Mouse (Mus musculus) yolk sac, embryonic 10.5 days (tissue): ENCODE measurements around the gene Btaf1.

Experiments used
- DNase-seq: peaks from one replicate; pipeline ENCODE4 v3.0.0-alpha.2; 2017; ENCODE audit warnings: low spot score

Btaf1 gene

DNA sequence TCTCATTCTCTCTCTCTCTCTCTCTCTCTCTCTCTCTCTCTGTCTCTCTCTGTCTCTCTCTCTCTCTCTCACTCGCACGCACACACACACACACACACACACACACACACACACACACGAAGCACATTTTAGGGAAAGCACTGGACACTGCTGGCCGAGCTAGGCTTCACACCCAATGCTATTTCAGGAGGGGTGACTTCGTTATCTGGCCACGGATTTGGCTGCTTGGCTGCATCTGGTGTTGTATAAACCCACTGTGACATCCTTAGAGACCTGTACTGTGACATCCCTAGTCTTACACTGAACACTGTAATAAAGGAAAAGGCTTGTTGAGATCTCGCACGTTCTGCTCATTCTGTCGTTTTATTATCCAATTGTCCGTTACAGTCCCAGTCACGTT lies 95.1 kb downstream of the Btaf1 start:
- no peak for DNase-seq

DNA sequence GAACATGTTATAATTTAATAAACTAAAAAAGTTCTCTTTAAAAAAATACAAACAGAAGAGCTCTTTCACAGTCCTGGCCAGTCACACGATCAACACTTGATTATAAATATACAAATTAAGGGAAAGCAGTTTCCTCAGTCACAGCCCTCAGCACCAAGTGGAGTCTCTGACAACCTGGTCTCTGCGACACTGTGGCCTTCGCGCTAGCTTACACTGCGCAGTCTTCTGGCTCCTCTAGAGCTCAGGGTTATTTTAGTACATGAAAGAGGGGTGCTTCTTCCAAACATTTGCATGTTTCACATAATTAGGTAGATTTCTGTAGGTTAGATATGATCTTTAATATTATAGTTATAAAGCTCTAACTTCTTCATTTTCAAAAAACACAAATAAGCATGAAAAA lies 96.3 kb downstream of the Btaf1 start:
- no peak for DNase-seq

DNA sequence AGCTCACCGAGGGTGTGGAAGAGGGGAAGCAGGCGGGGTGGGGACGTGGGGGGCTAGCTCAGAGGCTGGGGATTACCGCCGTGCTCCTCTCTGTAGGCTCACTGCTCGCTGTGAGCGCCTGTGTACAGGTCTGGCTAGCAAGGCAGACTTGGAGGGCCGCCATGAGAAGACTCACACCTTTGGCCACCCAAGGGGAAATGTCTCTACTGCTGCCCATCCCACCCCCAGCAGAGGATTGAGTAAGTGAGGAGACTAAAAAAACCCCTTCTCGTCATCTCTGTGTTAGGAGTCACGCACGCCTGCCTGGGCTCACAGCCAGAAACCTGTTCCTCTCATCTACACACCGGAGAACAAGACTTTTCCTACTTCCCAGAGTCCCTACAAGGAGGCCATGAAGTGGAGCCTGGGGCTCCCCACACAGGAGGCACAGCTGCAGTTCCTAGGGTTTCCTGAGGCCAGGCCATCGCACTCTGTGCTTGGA lies 100.0 kb downstream of the Btaf1 start:
- no peak for DNase-seq

DNA sequence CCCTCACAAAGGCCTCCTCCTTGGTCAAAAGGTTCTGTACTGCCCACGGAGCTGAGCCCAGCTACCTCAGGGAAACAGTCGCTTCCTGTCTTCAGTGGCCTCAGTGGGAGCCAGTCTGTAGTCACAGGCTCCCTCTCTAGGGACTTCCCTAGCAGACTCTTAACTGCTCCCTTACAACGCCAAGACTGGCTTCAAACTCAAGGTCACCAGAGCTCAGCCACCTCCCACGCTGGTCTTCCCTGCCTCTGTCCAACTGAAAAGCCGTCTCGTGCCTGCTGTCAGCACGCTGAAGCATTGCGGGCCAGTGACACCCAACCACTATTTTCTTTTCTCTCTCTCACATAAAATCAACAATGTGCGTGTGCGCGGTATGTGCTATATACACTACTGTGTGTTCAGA lies 100.5 kb downstream of the Btaf1 start:
- DNase-seq = no peak

DNA sequence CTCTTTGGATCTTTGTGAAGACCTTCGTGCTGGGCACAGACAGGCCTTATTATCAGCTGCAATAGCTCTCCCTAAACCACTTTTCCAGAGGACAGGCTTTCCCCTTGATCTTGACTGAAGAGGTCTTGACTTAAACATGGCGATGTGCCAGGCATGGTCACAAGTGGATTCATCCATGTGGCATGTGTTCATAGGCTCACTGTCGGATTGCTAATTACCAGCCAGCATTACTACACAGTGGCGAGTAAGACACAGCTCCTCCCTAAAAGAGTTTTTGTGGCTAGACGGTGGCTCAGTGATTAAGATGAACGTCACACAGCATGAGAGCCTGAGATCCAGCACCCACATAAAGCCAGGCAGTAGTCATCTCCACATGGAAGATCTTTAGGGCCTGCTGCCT lies 103.9 kb downstream of the Btaf1 start:
- no peak for DNase-seq

DNA sequence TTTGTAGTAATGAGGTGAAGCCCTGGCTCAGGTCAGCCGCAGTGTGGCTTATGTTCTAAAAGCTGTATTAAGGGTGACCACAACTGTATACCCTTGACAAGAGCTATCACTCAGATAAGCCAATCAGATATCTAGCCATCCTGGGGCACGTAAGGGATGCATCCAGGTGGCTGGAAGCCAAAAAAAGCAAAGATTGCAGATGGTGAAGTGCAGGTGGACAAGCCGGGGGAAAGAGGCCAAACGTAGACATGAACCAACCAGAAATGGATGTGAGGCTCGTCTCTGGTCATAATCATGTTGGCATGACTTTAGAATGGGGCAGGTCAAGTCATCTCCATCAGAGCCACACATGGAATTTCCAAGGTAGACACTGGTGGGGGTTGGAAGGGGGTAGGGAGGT lies 105.6 kb downstream of the Btaf1 start:
- no peak for DNase-seq

DNA sequence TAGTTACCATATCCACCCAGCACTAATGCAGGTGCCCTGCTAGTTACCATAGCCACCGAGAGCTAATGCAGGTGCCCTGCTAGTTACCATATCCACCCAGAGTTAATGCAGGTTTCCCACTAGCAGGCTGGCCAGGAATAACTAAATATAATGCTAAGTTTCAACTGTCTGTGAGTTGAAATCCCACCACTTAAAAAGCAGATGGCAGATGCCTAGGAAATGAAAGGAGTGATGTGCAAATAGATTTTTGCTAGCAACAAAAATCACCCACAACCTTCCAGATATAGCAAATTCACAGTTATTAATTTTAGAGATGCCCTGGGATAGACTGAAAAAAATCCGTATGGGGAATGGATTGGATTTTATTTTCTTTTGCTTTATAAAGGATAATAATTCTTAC lies 106.5 kb downstream of the Btaf1 start:
- DNase-seq = no peak

DNA sequence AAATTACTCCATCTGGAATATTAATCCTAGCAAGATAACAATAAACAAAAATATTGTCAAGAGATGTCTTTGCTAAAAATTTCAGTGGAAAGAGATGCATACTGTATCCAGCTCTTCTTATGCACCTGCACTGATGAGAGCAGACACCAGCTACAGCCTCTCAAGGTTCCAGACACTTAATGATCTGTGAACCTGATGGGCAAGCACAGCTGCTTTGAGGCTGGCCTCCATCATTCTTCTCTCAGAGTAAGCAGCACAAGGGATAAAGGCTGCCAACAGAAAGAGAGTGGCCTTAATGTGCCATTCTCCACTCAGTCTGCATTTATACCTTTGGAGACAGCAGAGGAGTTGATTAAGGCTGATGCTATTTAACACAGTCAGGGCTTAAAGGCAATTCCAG lies 115.0 kb downstream of the Btaf1 start:
- DNase-seq = no peak

DNA sequence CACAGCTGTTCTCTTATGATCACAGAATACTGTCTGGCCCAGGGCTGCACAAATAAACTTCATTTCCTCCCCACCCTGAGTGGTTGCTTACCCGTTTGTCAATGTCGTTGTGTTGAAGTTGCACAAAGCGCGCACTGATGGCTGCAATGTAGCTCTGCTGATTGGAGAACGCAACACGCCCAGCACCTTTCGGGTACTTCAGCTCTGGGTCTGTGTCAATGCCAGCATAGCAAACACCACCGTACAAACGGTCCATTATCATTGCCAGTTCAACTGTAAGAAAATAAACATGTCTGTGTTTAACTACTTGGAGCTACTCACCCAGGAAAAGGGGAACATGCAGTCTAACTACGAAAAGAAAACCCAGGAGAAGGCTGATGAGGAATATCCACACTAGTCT lies 118.6 kb downstream of the Btaf1 start:
- DNase-seq = no peak

DNA sequence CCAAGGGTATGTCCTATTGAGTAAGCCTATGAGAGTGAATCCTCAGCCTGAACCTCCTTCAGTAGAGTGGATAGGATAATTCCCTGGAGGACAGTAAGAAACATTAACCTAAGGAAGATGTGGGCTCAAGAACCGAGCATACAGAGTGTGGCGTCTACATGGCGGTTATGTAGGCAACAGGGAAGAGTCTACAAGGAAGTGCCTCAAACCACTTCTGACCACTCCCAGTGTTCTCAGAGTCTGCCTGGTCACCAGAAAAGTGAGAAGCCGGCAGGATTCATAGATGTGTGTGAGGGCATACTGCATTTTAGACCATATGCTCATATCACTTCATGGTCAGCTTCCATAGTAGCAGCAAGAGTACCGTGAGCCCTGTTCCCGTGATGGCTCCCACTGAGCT lies 122.6 kb downstream of the Btaf1 start:
- no peak for DNase-seq

DNA sequence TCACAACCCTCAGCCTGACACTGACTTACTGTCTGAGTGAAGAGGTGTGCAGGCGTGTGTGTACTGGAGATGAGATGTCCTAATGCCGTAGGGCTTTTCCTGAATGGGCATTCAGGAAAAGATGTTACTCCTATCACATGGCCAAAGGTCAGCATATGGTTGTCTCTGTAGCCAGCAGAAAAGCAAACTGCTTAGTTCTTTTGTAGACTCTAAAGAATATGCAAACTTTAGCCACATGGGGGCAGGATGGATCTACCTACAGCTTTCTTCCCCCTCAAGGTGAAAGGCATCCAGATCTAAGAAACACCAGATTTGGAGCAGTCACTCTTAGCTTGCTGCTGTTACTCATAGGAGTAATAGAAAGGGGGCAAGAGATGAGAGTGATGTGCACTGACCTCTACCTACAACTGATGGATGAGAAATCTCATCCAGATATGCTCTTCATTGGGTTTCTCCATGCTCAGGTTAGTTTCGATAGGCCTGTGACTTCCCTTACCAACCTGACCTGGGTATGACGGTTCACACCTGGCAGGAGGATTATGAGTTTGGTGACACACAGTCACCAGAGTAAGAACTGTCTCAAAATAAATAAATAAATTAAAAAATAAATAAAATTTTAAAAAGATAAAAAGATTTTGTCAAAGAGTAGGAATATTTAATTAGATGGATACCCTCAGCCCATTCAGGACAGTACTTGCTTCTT lies 124.9 kb downstream of the Btaf1 start:
- peak; percentile 61 for DNase-seq

DNA sequence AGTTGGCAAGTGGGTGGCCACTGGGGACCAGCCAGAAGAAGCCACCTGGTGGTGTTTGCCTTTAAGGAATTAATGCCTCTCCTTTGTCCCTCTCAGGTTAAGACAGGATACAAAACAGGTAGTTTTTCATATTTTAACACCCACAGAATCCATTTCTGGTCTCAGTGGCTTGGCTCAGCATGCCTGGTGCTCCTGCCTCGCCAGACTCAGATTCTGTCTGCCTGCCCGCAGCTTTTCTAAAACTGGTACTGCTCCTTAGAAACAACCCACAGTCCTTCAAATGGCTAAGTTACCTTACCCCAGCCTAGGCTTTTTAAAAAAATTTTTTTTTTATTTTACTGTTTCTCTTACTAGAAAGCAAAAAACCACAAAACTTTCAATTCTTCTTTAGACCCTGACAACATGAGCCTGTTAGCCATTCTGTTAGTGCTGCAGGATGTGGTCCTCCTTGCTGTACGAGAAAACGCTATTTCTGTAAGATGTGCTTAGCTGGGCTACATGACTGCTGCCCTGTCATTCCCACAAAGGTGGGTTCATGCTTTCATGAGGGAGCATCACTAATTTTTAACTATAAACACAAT lies 130.2 kb downstream of the Btaf1 start:
- DNase-seq = no peak

DNA sequence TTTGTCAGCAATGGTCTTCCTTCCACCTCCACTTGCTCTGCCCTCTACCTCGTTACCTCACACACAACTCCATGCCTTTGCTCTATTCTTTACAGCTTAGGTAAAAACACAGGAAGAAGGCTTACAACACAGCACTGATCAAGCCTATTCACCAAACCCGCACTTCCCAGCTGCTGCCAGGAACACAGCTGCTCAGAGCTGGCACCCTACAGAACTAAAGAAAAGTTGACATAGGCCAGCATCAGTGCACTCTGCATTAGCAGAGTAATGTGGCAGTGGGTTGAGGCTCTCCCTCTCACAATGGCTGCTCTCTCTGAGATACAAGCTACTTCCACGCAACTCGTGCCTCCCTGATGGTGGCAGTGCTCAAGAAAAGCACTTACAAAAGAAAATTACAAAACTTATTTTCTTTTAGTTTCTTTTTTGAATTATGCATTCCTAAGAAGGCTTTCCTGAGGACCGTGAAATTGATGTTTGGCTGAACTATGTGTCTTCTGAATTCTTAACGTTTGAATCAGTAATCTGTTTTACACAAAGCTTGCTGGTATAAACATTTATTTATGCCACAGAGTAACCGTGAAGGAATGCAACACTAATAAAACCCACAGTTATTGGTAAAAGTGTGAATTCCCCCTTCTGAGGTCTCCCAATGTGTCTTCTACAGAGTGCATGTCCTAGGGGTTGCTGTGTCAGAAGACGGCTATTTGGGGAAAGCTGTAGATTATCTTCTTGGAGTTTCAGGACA lies 131.5 kb downstream of the Btaf1 start:
- no peak for DNase-seq

DNA sequence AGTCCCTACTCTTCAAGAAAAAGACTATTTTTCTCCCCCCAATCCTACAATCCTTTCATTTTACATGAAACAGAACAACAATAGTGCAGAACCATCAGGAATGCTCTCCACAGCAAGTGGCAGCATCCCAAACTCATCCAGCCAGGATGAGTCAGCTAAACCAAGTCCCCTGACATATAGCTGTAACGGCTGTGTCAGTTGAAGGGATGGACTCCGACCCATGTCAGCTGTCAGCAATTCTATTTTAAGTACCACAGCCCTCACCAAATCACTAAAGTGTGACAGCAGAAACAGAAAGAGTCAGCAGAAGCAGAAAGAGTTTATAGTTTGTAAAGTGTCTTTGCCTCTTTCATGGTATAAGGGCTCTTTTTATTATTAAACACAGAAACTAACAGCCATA lies 133.7 kb downstream of the Btaf1 start:
- DNase-seq = peak; percentile 56

DNA sequence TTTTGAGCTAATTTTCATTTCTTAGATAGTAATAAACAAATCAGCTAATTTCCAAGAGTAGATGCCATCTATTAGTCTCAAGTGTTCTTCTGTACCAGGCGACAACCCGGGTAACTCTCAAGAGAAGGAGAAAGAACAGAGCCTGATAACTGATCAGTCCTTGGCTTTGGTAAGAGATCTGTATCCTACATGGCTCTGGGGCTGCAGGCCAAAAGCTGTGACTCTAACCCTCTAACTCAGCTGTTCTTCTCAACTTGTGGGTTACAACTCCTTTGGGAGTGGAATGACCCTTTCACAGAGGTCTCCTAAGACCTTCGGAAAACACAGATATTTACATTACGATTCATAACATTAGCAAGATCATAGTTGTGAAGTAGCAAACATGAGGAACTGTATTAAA lies 134.2 kb downstream of the Btaf1 start:
- no peak for DNase-seq
